Mouse (Mus musculus): ENCODE measurements around the gene Dclk2. TPM values are rescaled to one million over a fixed set of nuclear protein-coding genes. Genes with fewer than 3 reads are reported as not detected.

Gene Dclk2
- polyA plus RNA-seq, 1 experiment from 2014 or later = 68.7 TPM

DNA sequence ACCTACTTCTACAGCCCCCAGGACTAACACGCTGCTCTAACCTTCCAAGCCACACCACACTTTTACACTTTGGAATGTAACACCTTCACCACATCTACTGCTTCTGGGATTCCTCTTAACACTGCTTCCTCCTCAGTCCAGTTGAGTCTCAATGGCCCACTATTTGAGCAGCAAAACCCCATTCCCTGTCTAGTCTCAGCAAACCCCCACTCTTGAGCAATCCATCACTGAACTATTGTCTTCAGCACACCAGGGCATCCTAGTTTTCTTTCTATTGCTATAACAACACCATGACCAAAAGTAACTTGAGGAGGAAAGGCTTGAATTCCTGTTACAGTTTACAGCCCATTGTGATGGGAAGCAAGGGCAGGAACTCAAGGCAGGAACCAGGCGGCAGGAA, 36.2 kb downstream of the Dclk2 start:
- no peaks in the 10 kb centered on the region for H3K27me3 ChIP-seq
- no peaks in the 10 kb centered on the region for H3K9me3 ChIP-seq
- ATAC-seq (ENCODE audit: low FRiP score, low read depth) = no peak
- peaks cover 3% of the 10 kb centered on the region; the same call in 1 of the 2 replicates for H3K36me3 ChIP-seq
- no peak overlapping the region for H3K9ac ChIP-seq (replicated peaks)
- H3K4me2 ChIP-seq (replicated peaks) = no peak overlapping the region
- H3K27ac ChIP-seq (replicated peaks) = no peak overlapping the region
- no peak overlapping the region for H3K4me3 ChIP-seq
- peaks cover 5% of the 10 kb centered on the region for H3K4me1 ChIP-seq
- 97% methylated on average over 2 of the region's 2 CpGs for WGBS

DNA sequence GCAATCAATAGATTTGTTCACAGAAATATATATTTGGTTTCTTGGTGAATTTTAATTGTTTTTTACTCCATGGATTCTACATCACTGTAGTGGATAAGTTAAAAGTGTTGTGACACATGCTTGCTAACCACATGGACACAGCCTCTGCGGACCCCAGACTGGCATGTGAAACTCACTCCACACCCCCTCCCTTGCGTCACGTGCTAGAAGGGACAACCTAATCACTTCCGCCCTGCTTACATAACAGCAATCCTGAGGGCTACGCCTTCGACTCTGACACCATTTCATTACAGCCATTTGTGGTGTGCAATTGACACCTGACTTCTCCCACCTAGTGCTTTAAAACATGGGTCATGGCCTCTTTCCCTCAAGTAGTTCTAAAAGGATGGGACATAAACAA, 36.7 kb downstream of the Dclk2 start:
- Histone ChIP-seq H3K9me3 (no peaks in the 10 kb centered on the region), H3K27me3 (no peaks in the 10 kb centered on the region), H3K4me2 (replicated peaks) (no peak overlapping the region), H3K36me3 (peaks cover 3% of the 10 kb centered on the region; the same call in 1 of the 2 replicates), H3K4me1 (peaks cover 5% of the 10 kb centered on the region), H3K27ac (replicated peaks) (no peak overlapping the region), H3K4me3 (no peak overlapping the region), H3K9ac (replicated peaks) (no peak overlapping the region)
- ATAC-seq (ENCODE audit: low FRiP score, low read depth) = no peak
- 91% methylated on average over 6 of the region's 6 CpGs for WGBS

DNA sequence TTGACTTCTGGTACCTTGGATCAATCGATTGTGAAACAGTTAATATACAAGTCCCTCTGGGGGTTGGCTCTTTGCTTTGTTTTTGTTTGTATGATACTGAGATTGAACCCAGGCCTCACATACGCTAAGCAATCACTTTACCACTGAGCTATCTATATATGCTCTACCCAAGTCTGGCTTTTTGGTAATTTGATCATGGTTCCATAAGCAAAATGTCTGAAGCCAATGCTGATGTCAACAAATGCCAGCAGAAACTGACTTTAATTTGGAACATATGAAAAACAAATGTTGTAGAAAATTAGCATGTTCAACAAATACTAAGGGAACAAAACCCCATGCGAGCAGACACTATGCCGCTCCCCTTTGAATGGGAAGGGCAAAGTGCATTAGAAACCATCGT, 44.7 kb downstream of the Dclk2 start:
- H3K4me2 ChIP-seq (replicated peaks) = no peak overlapping the region
- no peaks in the 10 kb centered on the region for H3K27me3 ChIP-seq
- no peak overlapping the region for H3K27ac ChIP-seq (replicated peaks)
- H3K4me1 ChIP-seq = peaks cover 16% of the 10 kb centered on the region
- no peak overlapping the region for H3K4me3 ChIP-seq
- no peaks in the 10 kb centered on the region for H3K36me3 ChIP-seq
- 70% methylated on average over 5 of the region's 5 CpGs for WGBS
- H3K9me3 ChIP-seq = no peaks in the 10 kb centered on the region
- H3K9ac ChIP-seq (replicated peaks) = no peak overlapping the region
- ATAC-seq (ENCODE audit: low FRiP score, low read depth) = no peak

DNA sequence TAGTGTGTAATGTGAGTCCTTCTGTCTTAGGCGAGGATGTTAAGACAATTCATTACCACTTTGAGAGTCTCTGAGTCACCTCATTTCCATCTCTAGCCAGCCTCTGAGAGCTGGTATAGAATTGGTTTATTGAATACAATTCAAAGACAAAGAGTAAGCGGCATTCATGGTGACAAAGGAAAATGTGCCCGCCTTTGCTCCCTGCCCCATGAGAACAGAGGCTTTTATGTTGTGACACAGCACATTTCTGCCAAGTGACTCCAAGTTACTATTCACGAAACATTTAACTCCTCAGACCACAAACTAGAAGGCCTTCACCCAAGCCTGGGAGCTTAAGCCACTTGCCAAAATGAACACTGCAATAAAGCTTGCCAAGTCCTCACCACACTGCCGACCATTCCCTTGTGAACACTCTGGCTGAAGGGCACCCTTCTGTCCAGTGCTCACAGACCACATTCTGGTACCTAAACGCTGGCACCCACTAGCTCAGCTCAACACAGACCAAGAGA, 47.5 kb downstream of the Dclk2 start:
- no peak overlapping the region for H3K4me3 ChIP-seq
- no peak for ATAC-seq (ENCODE audit: low FRiP score, low read depth)
- H3K4me1 ChIP-seq = peaks cover 25% of the 10 kb centered on the region
- no peaks in the 10 kb centered on the region for H3K9me3 ChIP-seq
- no peaks in the 10 kb centered on the region for H3K36me3 ChIP-seq
- no peak overlapping the region for H3K9ac ChIP-seq (replicated peaks)
- peak overlapping the region; percentile 12; the same call in 1 of the 2 replicates for H3K27ac ChIP-seq (replicated peaks)
- no peaks in the 10 kb centered on the region for H3K27me3 ChIP-seq
- 57% methylated on average over 6 of the region's 6 CpGs for WGBS
- no peak overlapping the region for H3K4me2 ChIP-seq (replicated peaks)

- WGBS = 74% methylated on average over 6 of the region's 6 CpGs
- Histone ChIP-seq H3K27ac (replicated peaks) (no peak overlapping the region), H3K4me3 (no peak overlapping the region), H3K9me3 (no peaks in the 10 kb centered on the region), H3K4me2 (replicated peaks) (no peak overlapping the region), H3K9ac (replicated peaks) (no peak overlapping the region), H3K36me3 (no peaks in the 10 kb centered on the region), H3K4me1 (peaks cover 25% of the 10 kb centered on the region), H3K27me3 (no peaks in the 10 kb centered on the region)
- ATAC-seq (ENCODE audit: low FRiP score, low read depth) = no peak
Observed at GRCm38 (mm10) chr3:86870952-86871351, 49.7 kb downstream of the Dclk2 start.

- Histone ChIP-seq H3K4me2 (replicated peaks) (no peak overlapping the region), H3K4me1 (peaks cover 25% of the 10 kb centered on the region), H3K4me3 (no peak overlapping the region), H3K36me3 (no peaks in the 10 kb centered on the region), H3K27me3 (no peaks in the 10 kb centered on the region), H3K27ac (replicated peaks) (0 out of 2 replicates have a peak overlapping the region, but pooled peaks have one; percentile 15), H3K9ac (replicated peaks) (no peak overlapping the region), H3K9me3 (no peaks in the 10 kb centered on the region)
- ATAC-seq (ENCODE audit: low FRiP score, low read depth) = no peak
- WGBS = 41% methylated on average over 3 of the region's 3 CpGs
Observed at GRCm38 (mm10) chr3:86870411-86870810, 50.2 kb downstream of the Dclk2 start.

DNA sequence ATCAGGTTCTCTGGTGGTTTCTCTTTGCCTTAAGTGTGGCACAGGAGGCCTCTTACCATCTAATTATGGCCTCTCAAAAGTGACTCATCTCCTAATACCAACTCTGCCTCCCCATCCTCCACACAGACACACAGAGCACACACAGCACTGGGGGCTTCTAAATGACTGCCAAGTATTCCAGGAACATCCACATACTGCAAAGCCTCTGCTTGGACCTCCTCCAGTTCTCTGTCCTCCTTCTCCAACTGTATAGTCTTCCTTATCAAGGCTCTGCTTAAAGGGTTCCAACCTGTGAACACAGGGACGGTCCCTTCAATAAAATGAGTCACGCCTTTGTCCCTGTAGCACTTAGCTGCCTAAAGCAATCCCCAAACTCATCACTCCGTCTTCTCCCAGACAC, 51.9 kb downstream of the Dclk2 start:
- Histone ChIP-seq H3K4me3 (no peak overlapping the region), H3K27ac (replicated peaks) (no peak overlapping the region), H3K9ac (replicated peaks) (no peak overlapping the region), H3K36me3 (no peaks in the 10 kb centered on the region), H3K9me3 (no peaks in the 10 kb centered on the region), H3K4me1 (peaks cover 22% of the 10 kb centered on the region), H3K27me3 (no peaks in the 10 kb centered on the region), H3K4me2 (replicated peaks) (no peak overlapping the region)
- ATAC-seq (ENCODE audit: low FRiP score, low read depth) = no peak
- WGBS = 91% methylated on average over 3 of the region's 3 CpGs

GRCm38 (mm10) chr3:86863327-86864008, 57.2 kb downstream of the Dclk2 start:
- Histone ChIP-seq H3K27ac (replicated peaks) (peak overlapping the region; percentile 60), H3K4me1 (peaks cover 36% of the 10 kb centered on the region), H3K4me2 (replicated peaks) (peak overlapping the region; percentile 36), H3K27me3 (no peaks in the 10 kb centered on the region), H3K9ac (replicated peaks) (no peak overlapping the region; the same call in 1 of the 2 replicates), H3K36me3 (no peaks in the 10 kb centered on the region), H3K9me3 (no peaks in the 10 kb centered on the region), H3K4me3 (no peak overlapping the region)
- peak; percentile 69 for ATAC-seq (ENCODE audit: low FRiP score, low read depth)
- WGBS = 18% methylated on average over 10 of the region's 10 CpGs

DNA sequence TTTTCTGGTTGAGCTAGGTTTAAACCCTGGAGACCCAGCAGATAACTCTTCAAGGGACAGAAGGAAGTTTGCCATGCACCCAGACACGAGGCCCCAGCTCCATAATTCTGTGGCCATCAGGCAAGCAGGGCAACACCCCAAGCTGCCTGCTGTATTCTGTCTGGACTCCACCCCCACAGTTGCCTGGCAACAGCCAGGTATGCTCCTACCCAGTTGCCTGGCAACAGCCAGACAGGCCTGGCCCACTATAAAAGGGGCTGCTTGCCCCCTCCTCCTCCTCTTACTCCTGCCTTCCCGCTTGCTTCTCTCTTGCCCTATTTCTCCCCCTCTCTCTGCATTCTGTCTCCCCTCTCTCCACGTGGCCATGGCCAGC, 57.7 kb downstream of the Dclk2 start:
- Histone ChIP-seq H3K36me3 (no peaks in the 10 kb centered on the region), H3K4me3 (no peak overlapping the region), H3K9me3 (no peaks in the 10 kb centered on the region), H3K27me3 (no peaks in the 10 kb centered on the region), H3K4me1 (peaks cover 40% of the 10 kb centered on the region), H3K9ac (replicated peaks) (no peak overlapping the region; the same call in 1 of the 2 replicates), H3K4me2 (replicated peaks) (peak overlapping the region; percentile 36), H3K27ac (replicated peaks) (peak overlapping the region; percentile 60)
- 8% methylated on average over 3 of the region's 3 CpGs for WGBS
- peak; percentile 93 for ATAC-seq (ENCODE audit: low FRiP score, low read depth)

- peak; percentile 45 for ATAC-seq (ENCODE audit: low FRiP score, low read depth)
- no peaks in the 10 kb centered on the region for H3K9me3 ChIP-seq
- no peak overlapping the region for H3K4me3 ChIP-seq
- no peak overlapping the region for H3K9ac ChIP-seq (replicated peaks)
- H3K27ac ChIP-seq (replicated peaks) = peak overlapping the region; percentile 60
- H3K4me1 ChIP-seq = peaks cover 45% of the 10 kb centered on the region
- H3K36me3 ChIP-seq = no peaks in the 10 kb centered on the region
- H3K4me2 ChIP-seq (replicated peaks) = peak overlapping the region; percentile 36
- no peaks in the 10 kb centered on the region for H3K27me3 ChIP-seq
- 58% methylated on average over 10 of the region's 10 CpGs for WGBS
Observed at GRCm38 (mm10) chr3:86862245-86862938, 58.3 kb downstream of the Dclk2 start.

DNA sequence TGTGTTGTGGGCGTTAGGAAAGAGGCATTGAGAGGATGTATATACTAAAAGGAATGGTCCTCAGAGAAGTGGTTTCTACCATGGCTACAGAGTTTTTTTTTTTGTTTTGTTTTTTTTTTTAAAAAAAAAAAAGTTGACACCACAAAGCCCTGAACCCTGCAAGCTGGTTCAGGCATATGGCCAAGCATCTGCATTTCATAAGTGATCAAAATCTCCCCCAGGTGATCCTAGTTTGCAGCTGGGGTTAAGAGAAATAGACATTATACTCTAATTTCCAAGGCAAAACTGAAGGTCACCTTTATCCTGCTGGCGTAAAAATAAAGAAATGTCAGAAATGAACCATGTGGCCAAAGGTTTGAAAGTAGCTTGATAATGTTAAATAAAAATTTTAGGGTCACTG, 60.9 kb downstream of the Dclk2 start:
- H3K4me2 ChIP-seq (replicated peaks) = no peak overlapping the region

GRCm38 (mm10) chr3:86858699-86859098, 62.0 kb downstream of the Dclk2 start:
- WGBS = 88% methylated on average over 5 of the region's 5 CpGs
- Histone ChIP-seq H3K4me1 (peaks cover 46% of the 10 kb centered on the region), H3K27ac (replicated peaks) (0 out of 2 replicates have a peak overlapping the region, but pooled peaks have one; percentile 3)

More for the DNA sequence above, 60.9 kb downstream of the Dclk2 start:
- ATAC-seq (ENCODE audit: low FRiP score, low read depth) = no peak
- Histone ChIP-seq H3K9ac (replicated peaks) (no peak overlapping the region), H3K4me3 (no peak overlapping the region), H3K27me3 (no peaks in the 10 kb centered on the region), H3K9me3 (no peaks in the 10 kb centered on the region), H3K4me1 (peaks cover 46% of the 10 kb centered on the region), H3K36me3 (no peaks in the 10 kb centered on the region), H3K27ac (replicated peaks) (no peak overlapping the region)
- 78% methylated on average over 2 of the region's 2 CpGs for WGBS

More at GRCm38 (mm10) chr3:86858699-86859098, 62.0 kb downstream of the Dclk2 start:
- Histone ChIP-seq H3K4me3 (no peak overlapping the region), H3K9ac (replicated peaks) (no peak overlapping the region), H3K36me3 (no peaks in the 10 kb centered on the region), H3K9me3 (no peaks in the 10 kb centered on the region), H3K4me2 (replicated peaks) (no peak overlapping the region), H3K27me3 (no peaks in the 10 kb centered on the region)
- ATAC-seq (ENCODE audit: low FRiP score, low read depth) = no peak

All from midbrain, embryonic 12.5 days (tissue).